Mouse (Mus musculus): ENCODE results near the gene Uso1.

GRCm38 (mm10) chr5:92093263-92094061, 44.3 kb upstream of the Uso1 start:
- TF ChIP-seq CTCF (IDR thresholded peaks at IDR 0.05; ENCODE audit: low read depth, low read length) (no peak), GATA1 (IDR thresholded peaks at IDR 0.05; ENCODE audit: borderline replicate concordance, low read length) (no peak), TAL1 (conservative IDR thresholded peaks at IDR 0.05; ENCODE audit: low read depth, low read length) (no peak), POLR2AphosphoS5 (IDR thresholded peaks at IDR 0.05; ENCODE audit: insufficient replicate concordance, low read depth, low read length) (no peak), GATA2 (IDR thresholded peaks at IDR 0.05; ENCODE audit: borderline replicate concordance, low read depth, low read length) (no peak)
